Mouse (Mus musculus) CH12.LX (cell line): ENCODE data around the gene Ccdc171. TPM values are rescaled to one million over a fixed set of nuclear protein-coding genes. Genes with fewer than 3 reads are reported as not detected.
A peak's percentile ranks its signal among the peaks of the same experiment; 100 is the strongest.

Source experiments
- DNase-seq: peaks from one replicate; pipeline ENCODE4 v3.0.0-alpha.2; 2013; ENCODE audit errors: extremely low read depth
- H3K27ac ChIP-seq: 2 replicates; pipeline ENCODE4 v1.5.1; 2012; ENCODE audit warnings: low read depth, mild to moderate bottlenecking, control low read depth, moderate library complexity; ENCODE audit not compliant: insufficient read depth
- H3K27me3 ChIP-seq: replicated peaks from 2 replicates; pipeline ENCODE3; 2012; ENCODE audit warnings: inconsistent platforms
- H3K36me3 ChIP-seq, 2 experiments: replicated peaks in 1 of 2; 2 replicates each; pipeline versions ENCODE3 to v1.6.1; 2012; ENCODE audit warnings: inconsistent platforms in 1 of 2, low read length in 1 of 2, mild to moderate bottlenecking in 1 of 2, mixed read lengths in 1 of 2, moderate library complexity in 1 of 2; ENCODE audit not compliant: control insufficient read depth in 1 of 2, insufficient read depth in 1 of 2
- H3K4me1 ChIP-seq, 2 experiments: 2 replicates each; pipeline ENCODE4 v1.6.1; 2012; ENCODE audit warnings: inconsistent platforms in 1 of 2, moderate library complexity in 1 of 2; ENCODE audit not compliant: insufficient read depth in 2 of 2, control insufficient read depth in 1 of 2
- H3K4me2 ChIP-seq: 2 replicates; pipeline ENCODE4 v1.6.1; 2012; ENCODE audit warnings: low read depth, mild to moderate bottlenecking, control low read depth; ENCODE audit not compliant: poor library complexity, insufficient read depth, severe bottlenecking
- H3K4me3 ChIP-seq, 3 experiments: fragments of 150-350 bp in 1 of 3; sonication (generic) in 1 of 3; replicated peaks in 1 of 3; 2 replicates each; pipeline versions ENCODE3 to v1.5.1; 2011 to 2012; ENCODE audit warnings: low read depth in 2 of 3, low read length in 2 of 3, mild to moderate bottlenecking in 2 of 3, moderate library complexity in 2 of 3, control low read depth in 1 of 3, improper control_type of control experiment in 1 of 3, inconsistent platforms in 1 of 3, mixed read lengths in 1 of 3; ENCODE audit not compliant: poor library complexity in 1 of 3
- H3K79me2 ChIP-seq: replicated peaks from 2 replicates; pipeline ENCODE4 v1.6.1; 2012; ENCODE audit warnings: mild to moderate bottlenecking, moderate library complexity; ENCODE audit not compliant: control insufficient read depth, poor library complexity, insufficient read depth, severe bottlenecking; ENCODE audit errors: extremely low read depth
- H3K9ac ChIP-seq: 2 replicates; pipeline ENCODE4 v1.6.1; 2012; ENCODE audit warnings: low read depth, mild to moderate bottlenecking, control low read depth, moderate library complexity; ENCODE audit not compliant: insufficient read depth
- H3K9me3 ChIP-seq: replicated peaks from 2 replicates; pipeline ENCODE3; 2012; ENCODE audit warnings: low read length, inconsistent platforms, mixed read lengths
- BHLHE40 ChIP-seq: IDR thresholded peaks from 2 replicates; pipeline ENCODE4 v1.6.1; 2011; ENCODE audit warnings: mild to moderate bottlenecking, low read depth, low read length, improper control_type of control experiment
- CTCF ChIP-seq, 2 experiments: IDR thresholded peaks in 1 of 2; conservative IDR thresholded peaks in 1 of 2; 2 replicates each; pipeline ENCODE4 v1.5.1; 2011 to 2012; ENCODE audit warnings: low read depth in 2 of 2, low read length in 2 of 2, improper control_type of control experiment in 1 of 2, inconsistent platforms in 1 of 2, mild to moderate bottlenecking in 1 of 2, moderate library complexity in 1 of 2
- E2F4 ChIP-seq: IDR thresholded peaks from 2 replicates; pipeline ENCODE4 v1.6.1; 2011; ENCODE audit warnings: low read depth, low read length, improper control_type of control experiment; ENCODE audit not compliant: insufficient replicate concordance
- ELF1 ChIP-seq: IDR thresholded peaks from 2 replicates; pipeline ENCODE4 v1.6.1; 2014; ENCODE audit warnings: low read depth, mild to moderate bottlenecking, inconsistent platforms, low read length, improper control_type of control experiment
- EP300 ChIP-seq: IDR thresholded peaks from 2 replicates; pipeline ENCODE4 v1.6.1; 2011; ENCODE audit warnings: low read length, improper control_type of control experiment
- ETS1 ChIP-seq: conservative IDR thresholded peaks from 2 replicates; pipeline ENCODE4 v1.6.1; 2012; ENCODE audit warnings: low read depth, mild to moderate bottlenecking, inconsistent platforms, low read length, improper control_type of control experiment, moderate library complexity
- GABPA ChIP-seq: IDR thresholded peaks from 2 replicates; pipeline ENCODE4 v1.6.1; 2012; ENCODE audit warnings: low read depth, low read length, improper control_type of control experiment, inconsistent platforms; ENCODE audit not compliant: insufficient replicate concordance
- JUN ChIP-seq: IDR thresholded peaks from 2 replicates; pipeline ENCODE4 v1.6.1; 2011; ENCODE audit warnings: low read depth, mild to moderate bottlenecking, low read length, improper control_type of control experiment, moderate library complexity; ENCODE audit not compliant: insufficient read depth
- KAT2A ChIP-seq: IDR thresholded peaks from 2 replicates; pipeline ENCODE4 v1.6.1; 2012; ENCODE audit warnings: low read length, improper control_type of control experiment, inconsistent platforms; ENCODE audit not compliant: insufficient replicate concordance
- MAFK ChIP-seq: IDR thresholded peaks from 2 replicates; pipeline ENCODE4 v1.6.1; 2011; ENCODE audit warnings: low read length, improper control_type of control experiment; ENCODE audit not compliant: insufficient replicate concordance
- MAZ ChIP-seq: IDR thresholded peaks from 2 replicates; pipeline ENCODE4 v1.6.1; 2012; ENCODE audit warnings: low read depth, mild to moderate bottlenecking, inconsistent platforms, low read length, improper control_type of control experiment, moderate library complexity
- MXI1 ChIP-seq: IDR thresholded peaks from 2 replicates; pipeline ENCODE4 v1.6.1; 2011; ENCODE audit warnings: mild to moderate bottlenecking, low read depth, low read length, improper control_type of control experiment
- PAX5 ChIP-seq: IDR thresholded peaks from 2 replicates; pipeline ENCODE4 v1.6.1; 2012; ENCODE audit warnings: low read length, inconsistent platforms, mixed read lengths
- POLR2A ChIP-seq: IDR thresholded peaks from 2 replicates; pipeline ENCODE4 v1.6.1; 2011; ENCODE audit warnings: low read depth, mild to moderate bottlenecking, improper control_type of control experiment, low read length
- POLR2AphosphoS2 ChIP-seq: IDR thresholded peaks from 2 replicates; pipeline ENCODE4 v1.6.1; 2011; ENCODE audit warnings: low read depth, low read length, improper control_type of control experiment
- RCOR1 ChIP-seq: conservative IDR thresholded peaks from 2 replicates; pipeline ENCODE4 v1.6.1; 2012; ENCODE audit warnings: low read depth, mild to moderate bottlenecking, inconsistent platforms, low read length, improper control_type of control experiment
- SIN3A ChIP-seq: IDR thresholded peaks from 2 replicates; pipeline ENCODE4 v1.6.1; 2012; ENCODE audit warnings: low read length, improper control_type of control experiment, inconsistent platforms
- SMC3 ChIP-seq: IDR thresholded peaks from 2 replicates; pipeline ENCODE4 v1.6.1; 2011; ENCODE audit warnings: low read depth, low read length, improper control_type of control experiment
- TCF12 ChIP-seq: IDR thresholded peaks from 2 replicates; pipeline ENCODE4 v1.6.1; 2014; ENCODE audit warnings: low read depth, mild to moderate bottlenecking, inconsistent platforms, low read length, improper control_type of control experiment
- USF2 ChIP-seq: conservative IDR thresholded peaks from 2 replicates; pipeline ENCODE4 v1.6.1; 2011; ENCODE audit warnings: low read depth, low read length, improper control_type of control experiment
- ZC3H11A ChIP-seq: IDR thresholded peaks from 2 replicates; pipeline ENCODE4 v1.6.1; 2012; ENCODE audit warnings: low read depth, mild to moderate bottlenecking, inconsistent platforms, low read length, improper control_type of control experiment
- ZKSCAN1 ChIP-seq: IDR thresholded peaks from 2 replicates; pipeline ENCODE4 v1.6.1; 2012; ENCODE audit warnings: low read depth, inconsistent platforms, low read length, improper control_type of control experiment, borderline replicate concordance
- ZMIZ1 ChIP-seq: IDR thresholded peaks from 2 replicates; pipeline ENCODE4 v1.6.1; 2012; ENCODE audit warnings: low read depth, mild to moderate bottlenecking, inconsistent platforms, low read length, improper control_type of control experiment
- ZNF384 ChIP-seq: IDR thresholded peaks from 2 replicates; pipeline ENCODE4 v1.6.1; 2012; ENCODE audit warnings: low read depth, low read length, improper control_type of control experiment, inconsistent platforms
- dilution Hi-C: fragments of 300-500 bp; cut with MboI; formaldehyde crosslinking; loops from 2 replicates; pipeline ENCODE4 v1.14.3; 2020; ENCODE audit warnings: low sequenced_read_pairs; ENCODE audit not compliant: extremely low pct_unique_long_range_greater_than_20kb, extremely low pct_ligation_motif_present
- in situ Hi-C: fragments of 300-500 bp; cut with MboI; formaldehyde crosslinking; loops from 3 replicates; pipeline ENCODE4 v1.14.3; 2019; ENCODE audit warnings: low sequenced_read_pairs, low pct_ligation_motif_present, low pct_unique_long_range_greater_than_20kb, mixed read lengths
- polyA plus RNA-seq: library from polyadenylated mRNA; unstranded; fragments of >175 nt; gene quantifications from 2 replicates; pipeline ENCODE4 v1.2.1, GENCODE M21; 2012; ENCODE audit warnings: low read depth; ENCODE audit not compliant: insufficient read length
- total RNA-seq, 2 experiments: library from RNA; depleted of rRNA; stranded (reverse); fragments of 300-350 nt in 1 of 2; fragments of >200 nt in 1 of 2; gene quantifications; 2 replicates each; pipeline ENCODE4 v1.2.3; 2012 to 2014

The Ccdc171 gene
- total and polyA plus RNA-seq, 3 experiments, result 0.93 to 2.2 (median 1.5) TPM

GRCm38 (mm10) chr4:83623732-83624131 lies 98.4 kb downstream of the Ccdc171 start:
- TF ChIP-seq KAT2A, result no peak
- TF ChIP-seq POLR2A, result no peak
- no peak for TF ChIP-seq ETS1
- no peak for TF ChIP-seq ZNF384
- TF ChIP-seq SIN3A, result no peak
- no peak for TF ChIP-seq POLR2AphosphoS2
- TF ChIP-seq ZKSCAN1, result no peak
- TF ChIP-seq USF2, result no peak
- TF ChIP-seq RCOR1, result no peak
- no peak for TF ChIP-seq ZMIZ1
- no peak for TF ChIP-seq PAX5
- TF ChIP-seq MAZ, result no peak
- TF ChIP-seq JUN, result no peak
- TF ChIP-seq MXI1, result no peak
- no peak for TF ChIP-seq CTCF (conservative IDR thresholded peaks at IDR 0.05 in 1 of 2, IDR thresholded peaks at IDR 0.05 in 1 of 2; ENCODE audit: low read depth in 2 of 2, low read length in 2 of 2)
- Histone ChIP-seq H3K9me3 (no peaks in the 10 kb centered on the region), H3K4me3 (no peak overlapping the region), H3K79me2 (no peaks in the 10 kb centered on the region), H3K9ac (no peak overlapping the region), H3K27me3 (no peaks in the 10 kb centered on the region), H3K36me3 (no peaks in the 10 kb centered on the region), H3K4me1 (no peaks in the 10 kb centered on the region), H3K27ac (no peak overlapping the region), H3K4me2 (peak overlapping the region; percentile 13; the same call in 1 of the 2 replicates)
- dilution Hi-C loops, result no loop called here
- no peak for DNase-seq
- in situ Hi-C loops, result no loop called here

GRCm38 (mm10) chr4:83651453-83651852 lies 126.1 kb downstream of the Ccdc171 start:
- Histone ChIP-seq H3K9me3 (no peaks in the 10 kb centered on the region), H3K36me3 (no peaks in the 10 kb centered on the region), H3K27ac (no peak overlapping the region), H3K4me2 (no peak overlapping the region), H3K27me3 (no peaks in the 10 kb centered on the region), H3K9ac (no peak overlapping the region), H3K4me3 (no peak overlapping the region), H3K4me1 (no peaks in the 10 kb centered on the region)
- in situ Hi-C loops, result no loop called here
- no peak for DNase-seq
- TF ChIP-seq TCF12, result no peak
- TF ChIP-seq MAFK, result no peak
- no peak for TF ChIP-seq ZMIZ1
- no peak for TF ChIP-seq SIN3A
- TF ChIP-seq MAZ, result no peak
- no peak for TF ChIP-seq ELF1
- no peak for TF ChIP-seq EP300
- no peak for TF ChIP-seq GABPA
- no peak for TF ChIP-seq BHLHE40
- no peak for TF ChIP-seq SMC3
- TF ChIP-seq E2F4, result no peak
- no peak for TF ChIP-seq KAT2A
- TF ChIP-seq ZC3H11A, result no peak
- TF ChIP-seq, all 38 proteins: peak for 0
- H3K79me2 ChIP-seq, result no peaks in the 10 kb centered on the region
- dilution Hi-C loops, result no loop called here
